Mouse (Mus musculus): ENCODE results near the gene Eif6. TPM values are rescaled to one million over a fixed set of nuclear protein-coding genes. Genes with fewer than 3 reads are reported as not detected.

Gene Eif6
- polyA plus RNA-seq, 1 experiment from 2014 or later, result 136 TPM

- 0 out of 2 replicates have a peak, but pooled peaks have one; percentile 2 for ATAC-seq
- Histone ChIP-seq H3K9me3 (replicated peaks; ENCODE audit: control insufficient read depth, low read length, poor library complexity, severe bottlenecking) (no peaks in the 10 kb centered on the region), H3K27me3 (ENCODE audit: control insufficient read depth, insufficient read depth, low read depth, low read length) (peaks cover 9% of the 10 kb centered on the region), H3K36me3 (ENCODE audit: control insufficient read depth, insufficient read depth, low read length) (no peaks in the 10 kb centered on the region), H3K27ac (ENCODE audit: low read length) (no peak overlapping the region), H3K4me1 (ENCODE audit: control insufficient read depth, insufficient read depth, low read length) (peaks cover 32% of the 10 kb centered on the region), H3K4me2 (ENCODE audit: low read length) (peak overlapping the region; percentile 76), H3K9ac (ENCODE audit: low read depth, low read length) (peak overlapping the region; percentile 99), H3K4me3 (ENCODE audit: low read depth, low read length) (peak overlapping the region; percentile 98)
- WGBS, result 60% methylated on average over 11 of the region's 11 CpGs
These were observed 52.3 kb downstream of the Eif6 start for GRCm38 (mm10) chr2:155774261-155774926.

GRCm38 (mm10) chr2:155773664-155774063 is 53.1 kb downstream of the Eif6 start:
- Histone ChIP-seq H3K36me3 (ENCODE audit: control insufficient read depth, insufficient read depth, low read length) (no peaks in the 10 kb centered on the region), H3K27me3 (ENCODE audit: control insufficient read depth, insufficient read depth, low read depth, low read length) (peaks cover 9% of the 10 kb centered on the region), H3K9ac (ENCODE audit: low read depth, low read length) (no peak overlapping the region), H3K4me3 (ENCODE audit: low read depth, low read length) (no peak overlapping the region), H3K4me1 (ENCODE audit: control insufficient read depth, insufficient read depth, low read length) (peaks cover 29% of the 10 kb centered on the region), H3K9me3 (replicated peaks; ENCODE audit: control insufficient read depth, low read length, poor library complexity, severe bottlenecking) (no peaks in the 10 kb centered on the region), H3K27ac (ENCODE audit: low read length) (no peak overlapping the region), H3K4me2 (ENCODE audit: low read length) (no peak overlapping the region)
- ATAC-seq, result no peak
- 67% methylated on average over 4 of the region's 4 CpGs for WGBS

Other genes with a start within 250 kb of the Eif6 start
- gene Gss, start 234.1 kb downstream of the Eif6 start, polyA plus RNA-seq (2015; fragmentation: Nextera tagmentation; extraction: Ambion mirVana), result 13.6 and 15.1 TPM in 2 replicates
- 0.80 and 1.0 TPM in 2 replicates for gene Myh7b, start 215.7 kb downstream of the Eif6 start, polyA plus RNA-seq (2015; fragmentation: Nextera tagmentation; extraction: Ambion mirVana)
- gene Trpc4ap, start 134.5 kb downstream of the Eif6 start, polyA plus RNA-seq (2015; fragmentation: Nextera tagmentation; extraction: Ambion mirVana), result 152 and 157 TPM in 2 replicates
- 46.3 and 49.6 TPM in 2 replicates for gene Edem2, start 97.5 kb downstream of the Eif6 start, polyA plus RNA-seq (2015; fragmentation: Nextera tagmentation; extraction: Ambion mirVana)
- gene Gm17581, start 91.1 kb downstream of the Eif6 start, polyA plus RNA-seq (2015; fragmentation: Nextera tagmentation; extraction: Ambion mirVana), result not detected in 2 replicates
- gene Procr, start 75.8 kb downstream of the Eif6 start, polyA plus RNA-seq (2015; fragmentation: Nextera tagmentation; extraction: Ambion mirVana), result 2.4 and 2.8 TPM in 2 replicates
- 16.4 and 16.7 TPM in 2 replicates for gene Mmp24, start 51.6 kb downstream of the Eif6 start, polyA plus RNA-seq (2015; fragmentation: Nextera tagmentation; extraction: Ambion mirVana)
- 38.9 and 44.0 TPM in 2 replicates for gene BC029722, start 7.5 kb downstream of the Eif6 start, polyA plus RNA-seq (2015; fragmentation: Nextera tagmentation; extraction: Ambion mirVana)
- 0.49 and 0.51 TPM in 2 replicates for gene Fam83c, start 7.9 kb upstream of the Eif6 start, polyA plus RNA-seq (2015; fragmentation: Nextera tagmentation; extraction: Ambion mirVana)
- 63.3 and 66.8 TPM in 2 replicates for gene Uqcc1, start 103.4 kb upstream of the Eif6 start, polyA plus RNA-seq (2015; fragmentation: Nextera tagmentation; extraction: Ambion mirVana)
- gene Gm15557, start 113.8 kb upstream of the Eif6 start, polyA plus RNA-seq (2015; fragmentation: Nextera tagmentation; extraction: Ambion mirVana), result not detected in 2 replicates
- 0.95 and 1.8 TPM in 2 replicates for gene Gdf5, start 118.4 kb upstream of the Eif6 start, polyA plus RNA-seq (2015; fragmentation: Nextera tagmentation; extraction: Ambion mirVana)
- gene Cep250, start 129.5 kb upstream of the Eif6 start, polyA plus RNA-seq (2015; fragmentation: Nextera tagmentation; extraction: Ambion mirVana), result 13.3 and 13.7 TPM in 2 replicates
- gene 6430550D23Rik, start 181.1 kb upstream of the Eif6 start, polyA plus RNA-seq (2015; fragmentation: Nextera tagmentation; extraction: Ambion mirVana), result 1.2 and 1.3 TPM in 2 replicates
- 407 and 448 TPM in 2 replicates for gene Ergic3, start 181.1 kb upstream of the Eif6 start, polyA plus RNA-seq (2015; fragmentation: Nextera tagmentation; extraction: Ambion mirVana)
- 0.30 TPM in 1 of 2 replicates, not detected in the other for gene Fer1l4, start 226.0 kb upstream of the Eif6 start, polyA plus RNA-seq (2015; fragmentation: Nextera tagmentation; extraction: Ambion mirVana)
- gene Spag4, start 238.2 kb upstream of the Eif6 start, polyA plus RNA-seq (2015; fragmentation: Nextera tagmentation; extraction: Ambion mirVana), result 7.2 and 7.8 TPM in 2 replicates